Mouse (Mus musculus): ENCODE measurements around the gene Clec12b.

Clec12b gene

DNA sequence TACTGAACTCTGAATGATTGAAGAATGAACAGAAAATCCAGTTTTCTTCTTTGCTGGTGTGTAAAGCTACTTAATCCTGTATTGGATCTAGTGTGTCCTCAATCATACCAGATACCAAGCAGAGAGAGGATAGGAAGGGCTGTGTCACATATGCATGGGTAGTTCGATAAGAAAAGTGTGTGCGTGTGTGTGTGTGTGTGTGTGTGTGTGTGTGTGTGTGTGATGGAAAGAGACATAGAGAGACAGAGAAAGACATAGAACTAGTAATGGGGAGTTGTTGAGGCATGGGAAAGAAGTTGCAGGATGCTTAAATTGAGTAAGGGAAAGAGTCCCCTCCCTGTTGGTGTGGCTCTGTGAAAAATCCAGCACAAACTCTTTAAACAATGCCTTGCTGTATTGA lies at the start of gene Clec12b:
TSS of gene Clec12b (minus strand) at position 101 of the 400 bp plus-strand sequence.
- no peak for DNase-seq (ENCODE audit: low read depth, low spot score)

DNA sequence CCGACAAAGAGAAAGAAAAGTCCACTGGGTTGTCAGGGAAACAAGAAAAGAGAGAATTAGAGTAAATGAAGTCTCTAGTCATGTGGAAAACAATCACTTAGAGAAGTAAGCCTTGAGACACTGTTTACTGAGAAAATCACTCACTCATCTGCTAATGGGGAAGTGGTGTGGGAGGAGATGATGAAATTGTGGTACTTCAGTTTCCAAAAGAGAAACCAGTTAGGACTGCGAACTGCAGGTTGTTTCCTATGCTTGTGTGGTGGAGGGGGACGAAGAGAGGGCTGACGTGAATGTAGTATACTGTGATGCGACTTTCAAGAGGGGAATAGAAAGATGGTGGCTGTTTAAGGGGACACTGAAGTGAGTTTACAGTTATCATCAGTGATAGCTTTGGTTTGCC lies 48.6 kb upstream of the Clec12b start:
- no peak for DNase-seq (ENCODE audit: low read depth, low spot score)

DNA sequence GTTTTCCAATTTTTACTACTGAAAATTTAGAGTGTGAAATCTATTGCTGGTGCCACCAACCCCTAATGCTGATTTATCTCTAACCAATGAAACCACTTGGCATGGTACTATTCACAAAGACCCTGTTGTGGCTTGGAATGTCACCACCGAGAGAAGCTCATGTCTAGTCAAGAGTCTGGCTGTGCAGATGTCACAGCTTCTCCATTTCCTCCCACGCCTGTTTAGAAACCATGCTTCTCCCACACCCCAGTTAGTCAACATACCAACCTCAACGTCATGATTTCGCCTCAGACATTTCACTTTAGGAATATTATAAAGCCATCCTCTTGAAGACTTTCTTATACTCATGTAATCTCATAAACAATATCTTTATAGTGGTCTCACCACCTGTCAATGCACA lies 41.6 kb upstream of the Clec12b start:
- no peak for DNase-seq (ENCODE audit: low read depth, low spot score)

DNA sequence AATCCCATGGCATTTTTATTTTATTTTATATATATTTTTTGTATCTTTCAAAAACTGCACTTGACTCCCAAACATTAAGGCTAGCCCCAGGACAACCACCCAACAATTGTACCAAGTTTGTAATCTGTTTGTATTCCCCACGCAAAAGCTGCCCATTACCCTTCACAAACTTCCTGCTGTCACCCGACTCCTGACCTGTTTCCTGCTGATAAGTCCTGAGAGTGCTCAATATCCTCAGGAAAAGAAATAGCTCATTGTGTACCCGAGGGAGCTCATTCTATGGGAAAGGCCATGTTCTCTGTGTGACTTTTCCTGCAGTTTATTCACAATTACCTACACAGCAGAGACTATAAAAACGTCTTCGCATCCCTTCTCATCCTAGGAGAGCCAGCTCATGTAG lies 40.1 kb upstream of the Clec12b start:
- DNase-seq (ENCODE audit: low read depth, low spot score): no peak

DNA sequence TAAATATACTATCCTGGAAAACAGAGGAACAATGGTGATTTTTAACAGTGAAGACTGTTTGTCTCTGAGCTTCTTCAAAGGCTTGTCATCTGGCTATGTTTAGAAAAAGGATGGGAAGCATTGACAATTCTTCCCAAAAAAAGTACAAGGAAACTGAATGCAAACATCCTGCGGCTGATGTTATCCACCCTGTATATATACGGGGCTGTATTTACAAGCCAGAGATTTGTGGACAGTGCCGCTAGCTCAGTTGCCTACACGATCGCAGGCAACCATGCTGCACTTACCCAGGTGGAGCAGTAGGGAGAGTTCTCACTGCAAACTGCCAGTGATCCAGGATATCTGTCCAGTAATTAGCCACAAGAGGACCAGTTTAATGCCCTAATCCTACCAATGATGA lies 39.5 kb upstream of the Clec12b start:
- DNase-seq (ENCODE audit: low read depth, low spot score): no peak

DNA sequence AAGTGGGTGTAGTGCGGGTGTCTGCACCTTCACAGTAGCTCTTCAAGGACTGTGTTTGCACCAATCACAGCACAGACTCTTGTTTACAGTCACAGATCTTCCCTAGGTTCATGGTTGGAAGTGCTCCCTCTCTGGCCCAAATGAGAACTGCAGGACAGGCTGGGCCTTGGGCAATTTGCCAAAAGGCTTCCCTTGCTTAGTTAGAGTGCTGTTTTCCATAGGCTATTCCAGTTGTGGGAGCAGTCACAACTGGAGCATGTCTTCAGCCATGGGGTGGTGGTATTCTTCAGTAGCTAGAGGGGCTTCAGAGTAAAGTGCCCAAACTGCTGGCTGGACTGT lies 38.0 kb upstream of the Clec12b start:
- peak; percentile 77 for DNase-seq (ENCODE audit: low read depth, low spot score)

DNA sequence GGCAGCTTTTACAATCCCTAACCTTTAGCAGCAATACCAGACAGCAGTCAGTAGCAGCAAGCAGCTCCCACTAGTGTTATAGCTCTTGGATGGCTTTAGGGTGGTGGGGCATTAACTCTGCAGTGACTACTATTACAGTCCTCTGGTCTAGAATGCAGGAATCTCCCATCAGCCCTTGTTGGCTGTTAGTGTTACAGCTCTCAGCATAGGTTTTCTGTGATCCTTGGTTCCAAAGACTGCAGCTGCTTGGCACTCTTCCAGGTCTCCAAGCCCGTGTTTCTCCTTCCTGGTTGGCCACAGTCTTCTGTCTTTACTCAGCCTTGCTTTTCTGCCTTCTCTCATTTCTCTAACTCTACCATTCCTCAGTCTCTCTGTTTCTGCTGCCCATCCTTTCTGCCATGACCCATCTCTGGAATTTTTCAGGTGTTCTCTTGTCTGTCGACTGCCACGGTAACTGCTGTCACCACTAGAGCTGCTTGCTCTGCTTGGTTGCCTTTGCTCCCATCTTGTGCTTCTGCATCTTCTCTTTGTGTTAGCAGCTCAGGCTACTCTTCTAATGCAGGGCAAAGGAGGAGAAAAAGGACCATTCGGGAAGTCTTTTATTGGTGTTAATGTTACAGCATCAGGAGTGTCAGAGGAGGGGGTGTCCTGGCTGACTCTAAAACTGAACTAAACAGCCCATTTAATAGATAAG lies 37.5 kb upstream of the Clec12b start:
- DNase-seq (ENCODE audit: low read depth, low spot score): peak; percentile 25

DNA sequence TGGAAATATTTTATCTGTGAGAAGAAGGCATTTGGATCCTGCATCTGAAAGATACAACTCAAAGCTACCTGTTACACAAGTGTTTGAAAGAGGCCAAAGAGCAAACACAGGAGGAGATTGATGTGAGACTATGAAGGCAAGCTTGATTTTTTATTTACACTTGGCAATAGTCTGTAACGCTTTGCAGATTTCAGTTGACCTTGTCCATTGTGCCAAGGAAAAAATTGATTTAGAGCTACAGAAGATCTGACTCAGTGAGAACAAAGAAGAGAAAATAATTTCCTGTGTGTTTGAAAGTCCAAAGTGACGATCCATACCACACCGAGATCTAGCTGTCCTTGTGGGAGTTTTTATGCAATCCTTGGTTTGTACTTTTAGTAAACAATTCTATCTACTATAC lies 36.6 kb upstream of the Clec12b start:
- DNase-seq (ENCODE audit: low read depth, low spot score): no peak

DNA sequence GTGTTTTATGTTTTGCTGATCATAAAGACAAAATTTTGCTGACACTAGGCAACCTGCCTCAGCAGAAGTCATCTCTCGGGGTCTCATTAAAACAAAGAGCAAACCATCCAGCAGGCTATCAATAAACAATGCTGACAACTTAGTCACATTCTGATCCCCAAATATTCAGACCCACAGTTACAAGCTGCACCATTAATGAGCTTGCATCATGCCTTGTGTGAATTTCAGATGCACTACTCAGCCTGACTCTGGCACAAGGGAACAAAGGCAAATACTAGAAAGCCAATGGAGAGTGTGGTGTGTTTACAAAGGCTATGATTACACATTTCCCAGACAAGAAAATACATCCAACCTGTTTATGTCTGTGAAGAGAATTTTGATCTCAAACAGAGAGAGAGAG lies 28.5 kb upstream of the Clec12b start:
- no peak for DNase-seq (ENCODE audit: low read depth, low spot score)

DNA sequence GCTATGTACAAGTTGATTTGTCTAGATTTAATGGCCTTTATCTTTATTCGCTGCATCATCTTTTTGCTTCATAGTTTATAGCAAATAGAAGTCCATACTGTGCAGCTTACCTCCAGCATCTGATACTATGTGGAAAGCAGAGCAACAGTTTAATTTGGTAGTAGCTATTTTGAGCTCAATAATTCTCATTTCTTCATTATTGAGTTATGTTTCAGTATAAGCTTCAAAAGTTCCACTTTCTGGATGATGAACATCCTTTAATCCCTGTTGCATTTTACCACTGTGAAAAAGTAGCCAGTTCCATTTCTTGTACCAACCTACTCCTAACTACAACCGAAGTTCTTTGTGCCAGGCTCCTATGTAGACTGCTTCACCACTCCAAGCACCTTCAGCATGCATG lies 22.9 kb upstream of the Clec12b start, which contains the start of gene Clec9a:
TSS of gene Clec9a (plus strand) at position 301 of the 400 bp plus-strand sequence.
- no peak for DNase-seq (ENCODE audit: low read depth, low spot score)

DNA sequence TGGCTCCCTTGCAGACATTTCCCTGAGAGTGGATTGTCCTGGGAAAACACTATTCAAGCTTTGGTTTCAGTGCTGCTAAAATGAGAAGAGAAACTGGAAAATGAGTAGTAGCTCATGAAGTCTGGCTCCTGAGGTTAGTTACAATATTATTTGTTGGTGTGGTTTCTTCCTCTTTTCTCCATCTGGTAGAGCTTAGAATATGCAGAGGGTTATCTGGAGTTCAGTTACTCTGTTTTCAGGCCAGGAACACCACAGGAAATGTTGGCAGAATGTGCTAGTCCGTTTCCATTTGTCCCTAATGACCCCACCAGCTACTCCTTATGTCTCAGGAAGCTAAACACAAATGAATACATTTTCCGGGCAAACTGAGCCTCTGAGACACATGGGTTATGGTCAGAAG lies 21.6 kb upstream of the Clec12b start:
- DNase-seq (ENCODE audit: low read depth, low spot score): peak; percentile 29

DNA sequence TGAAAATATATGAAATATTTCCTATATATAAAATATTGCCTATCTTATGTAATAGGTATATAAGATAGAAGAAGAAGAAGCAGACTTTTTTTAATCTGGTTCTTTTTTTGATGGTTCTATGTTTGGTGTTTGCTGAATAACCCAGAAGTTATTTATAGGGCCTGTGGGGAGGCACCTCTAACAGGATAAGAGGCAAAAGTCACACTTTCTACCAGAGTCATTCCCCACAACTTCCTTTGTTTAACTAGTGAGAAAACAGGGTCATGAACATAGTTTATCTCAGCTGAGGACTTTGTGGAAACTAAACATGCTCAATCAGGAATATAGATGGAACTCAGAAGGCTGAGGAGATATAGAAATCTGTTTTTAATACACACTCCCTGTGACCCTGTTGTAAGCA lies 20.3 kb upstream of the Clec12b start:
- no peak for DNase-seq (ENCODE audit: low read depth, low spot score)

DNA sequence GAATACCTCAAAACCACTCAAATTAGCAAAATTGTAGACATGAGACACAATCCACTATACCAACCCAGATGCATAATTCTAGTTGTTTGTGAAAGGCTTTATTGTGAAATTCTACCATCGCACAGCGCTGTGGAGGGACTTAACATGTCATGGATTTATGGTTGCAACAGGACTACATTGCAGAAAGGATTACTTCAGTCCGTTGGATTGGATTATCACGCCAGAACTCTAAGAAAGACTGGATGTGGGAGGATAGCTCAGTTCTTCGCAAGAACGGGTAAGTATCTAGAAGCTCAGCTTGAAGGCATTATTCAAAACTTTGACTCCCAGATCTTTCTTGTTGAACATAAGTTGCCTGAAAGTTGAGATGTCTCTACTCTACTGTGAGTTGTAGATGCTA lies 17.7 kb upstream of the Clec12b start:
- DNase-seq (ENCODE audit: low read depth, low spot score): no peak

DNA sequence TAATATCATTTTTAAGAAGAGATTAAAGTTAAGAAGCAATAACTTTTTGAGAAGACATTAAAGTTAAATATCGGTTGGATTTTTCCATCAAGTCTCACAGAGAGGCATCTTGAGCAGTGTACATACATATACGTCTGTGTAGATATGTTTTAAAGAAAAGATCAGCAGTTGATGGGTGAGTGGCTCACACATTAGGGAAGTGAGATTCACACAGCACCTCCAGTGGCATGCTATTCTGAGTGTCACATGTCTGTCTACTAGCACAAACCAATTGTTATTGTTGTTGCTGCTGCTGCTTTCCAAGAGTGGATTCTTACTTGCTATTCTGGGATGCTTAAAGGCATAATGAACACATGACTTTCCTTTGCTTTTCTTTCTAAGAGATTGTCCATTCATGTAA lies 16.7 kb upstream of the Clec12b start:
- DNase-seq (ENCODE audit: low read depth, low spot score): no peak

DNA sequence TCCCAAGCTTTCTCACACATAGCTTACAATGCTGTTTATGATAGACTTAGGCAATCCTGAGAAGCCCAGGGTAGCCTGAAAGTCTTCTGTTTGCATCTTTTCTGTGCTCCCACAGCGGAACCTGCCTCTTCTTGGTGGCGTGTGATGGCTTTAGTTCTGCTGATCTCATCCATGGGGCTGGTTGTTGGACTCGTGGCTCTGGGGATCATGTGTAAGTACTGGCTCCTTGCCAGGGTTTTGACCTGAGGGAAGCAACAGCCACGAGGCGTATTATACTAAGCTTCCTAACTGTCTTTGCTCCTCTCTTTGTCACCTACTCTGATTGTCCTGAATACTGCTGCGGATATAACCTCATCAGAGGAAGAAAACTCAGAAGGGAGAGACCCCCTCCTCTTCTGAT lies 14.3 kb upstream of the Clec12b start:
- no peak for DNase-seq (ENCODE audit: low read depth, low spot score)

DNA sequence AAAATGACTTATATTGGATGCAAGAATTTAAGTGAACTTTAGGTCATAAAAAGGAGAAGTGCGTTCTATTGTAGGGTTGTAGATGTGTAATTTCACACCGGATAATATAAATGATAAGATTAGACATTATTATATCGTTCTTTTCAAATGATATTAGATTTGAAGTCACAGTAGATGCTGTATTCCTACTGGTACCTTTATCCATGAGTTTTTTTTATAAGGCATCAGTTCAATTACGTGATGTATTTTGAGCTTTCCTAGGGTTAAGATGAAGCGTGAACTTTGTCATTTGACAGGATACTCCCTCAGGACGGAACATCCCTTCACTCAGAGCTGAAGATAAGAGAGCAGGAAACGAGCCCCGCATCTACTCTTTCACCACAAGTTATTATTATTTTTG lies 11.3 kb upstream of the Clec12b start, which contains the start of gene Clec1b:
TSS of gene Clec1b (plus strand) at position 301 of the 400 bp plus-strand sequence.
- no peak for DNase-seq (ENCODE audit: low read depth, low spot score)

DNA sequence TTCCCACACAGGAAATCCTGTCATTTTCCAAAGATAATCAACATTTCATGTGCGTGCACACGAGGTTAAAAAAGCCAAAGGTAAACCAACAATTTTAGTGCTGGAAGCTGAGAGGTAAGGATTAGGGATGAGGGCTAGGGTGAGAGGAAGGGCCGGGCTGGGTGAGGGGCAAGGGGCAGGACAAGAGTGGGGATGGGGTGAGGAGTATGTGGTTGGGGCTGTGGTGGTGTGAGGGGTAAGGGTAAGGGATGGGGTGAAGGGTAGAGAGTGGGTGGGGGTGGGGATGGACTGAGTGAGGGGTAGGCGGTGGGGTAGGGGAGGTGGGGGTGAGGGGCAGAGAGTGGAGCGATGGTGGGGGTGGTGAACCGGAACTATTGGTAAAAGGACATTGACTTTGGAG lies 8.1 kb upstream of the Clec12b start:
- no peak for DNase-seq (ENCODE audit: low read depth, low spot score)

DNA sequence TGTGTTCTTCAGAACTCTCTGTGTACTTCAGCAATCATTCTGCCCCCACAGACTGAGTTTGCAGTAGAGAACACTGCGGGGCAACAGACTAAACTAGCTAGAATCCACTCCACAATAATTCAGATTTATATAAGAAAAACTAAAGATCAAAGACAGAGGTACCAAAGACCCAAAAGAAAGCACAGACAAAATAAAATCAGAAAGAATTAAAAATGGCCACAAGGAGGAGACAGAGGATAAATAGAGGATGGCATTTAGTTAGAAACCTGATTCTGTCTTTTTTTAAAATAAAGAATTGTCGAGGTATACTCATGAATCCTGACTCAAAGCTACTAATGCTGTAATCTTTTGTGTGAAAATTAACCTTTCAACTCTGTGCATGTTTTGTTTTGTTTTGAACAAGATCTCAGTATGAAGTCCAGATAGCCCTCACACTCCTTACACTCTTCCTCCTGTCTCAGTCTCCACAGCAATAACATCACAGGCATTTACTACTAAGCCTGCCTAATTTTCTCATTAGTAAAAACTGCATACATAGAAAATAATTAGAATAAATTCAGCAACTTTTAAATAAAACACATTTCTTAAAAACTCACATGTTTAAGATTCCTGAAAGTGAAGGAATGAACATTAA lies 7.5 kb upstream of the Clec12b start:
- DNase-seq (ENCODE audit: low read depth, low spot score): peak; percentile 72

DNA sequence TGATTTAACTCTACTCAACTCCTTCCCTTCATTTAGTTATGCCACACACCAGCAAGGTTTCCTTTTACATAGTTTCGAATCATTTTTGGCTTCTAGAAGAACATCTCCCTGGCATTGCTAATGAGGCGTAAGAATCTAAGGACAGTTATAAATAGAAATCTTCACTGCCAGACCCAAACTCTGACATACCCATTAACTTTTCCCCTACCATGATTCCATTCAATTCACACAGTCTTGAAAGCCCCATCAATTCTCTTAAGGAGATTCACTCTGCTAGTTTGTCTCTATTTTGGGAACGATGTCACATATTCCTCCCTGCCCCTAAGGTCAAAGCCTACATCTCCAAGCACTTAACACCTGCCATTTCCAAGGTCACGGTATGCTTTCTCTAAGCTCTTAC lies 674 bp downstream of the Clec12b start:
- DNase-seq (ENCODE audit: low read depth, low spot score): no peak

DNA sequence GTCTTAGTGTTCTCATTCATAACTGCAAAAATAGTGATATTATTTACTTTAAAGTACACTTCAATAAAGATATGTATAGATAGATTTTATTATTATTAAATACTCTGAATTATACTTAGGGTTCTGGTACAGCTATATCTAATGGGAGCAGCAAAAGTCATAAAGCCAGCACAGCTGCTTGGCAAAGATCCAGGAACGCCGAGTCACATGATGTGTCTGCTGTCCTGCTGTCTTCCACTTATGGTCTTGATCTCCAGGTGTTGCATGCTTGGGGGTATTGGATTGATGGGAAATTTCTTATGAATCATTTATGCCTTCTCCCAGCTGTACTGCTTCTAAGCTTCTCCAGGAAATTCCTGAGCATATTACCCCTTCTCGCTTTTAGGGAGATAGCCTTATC lies 2.2 kb downstream of the Clec12b start:
- no peak for DNase-seq (ENCODE audit: low read depth, low spot score)

DNA sequence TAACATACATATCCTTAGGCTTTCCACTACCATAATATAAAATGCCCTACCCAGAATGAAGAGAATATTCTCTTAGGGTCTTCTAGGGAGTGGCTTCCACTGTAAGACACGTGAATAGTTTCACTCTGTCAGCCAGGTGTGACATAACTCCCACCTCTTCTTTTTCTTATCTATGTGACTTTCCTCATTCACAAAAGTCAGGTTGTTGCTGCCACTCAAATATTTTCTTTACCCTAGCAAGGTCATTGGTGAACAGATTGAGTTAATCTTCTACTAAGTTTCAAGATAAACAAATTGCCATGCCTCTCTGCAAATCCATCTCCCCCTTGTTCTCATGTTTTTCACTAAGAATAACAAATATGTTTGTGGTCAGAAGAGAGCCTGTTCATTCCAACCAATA lies 3.9 kb downstream of the Clec12b start:
- DNase-seq (ENCODE audit: low read depth, low spot score): no peak

DNA sequence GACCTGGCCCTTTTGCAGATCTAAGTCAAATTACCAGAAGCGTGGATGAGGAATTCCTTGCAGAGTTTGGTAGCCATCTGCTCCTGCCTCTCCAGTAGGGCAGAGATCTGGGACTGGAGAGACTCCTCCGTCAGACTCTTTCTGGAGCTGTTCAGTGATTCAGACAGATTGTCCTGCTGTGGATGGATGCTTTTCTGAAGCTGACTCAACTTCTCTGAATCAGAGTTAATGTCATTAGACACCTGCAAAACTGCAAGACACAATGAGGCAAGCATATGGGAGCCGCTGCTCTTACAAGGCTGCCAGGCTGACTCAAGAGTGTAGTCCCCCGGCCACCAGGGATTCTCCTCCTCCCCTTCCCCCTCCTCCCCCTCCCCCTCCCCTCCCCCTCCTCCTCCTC lies 5.2 kb downstream of the Clec12b start:
- DNase-seq (ENCODE audit: low read depth, low spot score): no peak

DNA sequence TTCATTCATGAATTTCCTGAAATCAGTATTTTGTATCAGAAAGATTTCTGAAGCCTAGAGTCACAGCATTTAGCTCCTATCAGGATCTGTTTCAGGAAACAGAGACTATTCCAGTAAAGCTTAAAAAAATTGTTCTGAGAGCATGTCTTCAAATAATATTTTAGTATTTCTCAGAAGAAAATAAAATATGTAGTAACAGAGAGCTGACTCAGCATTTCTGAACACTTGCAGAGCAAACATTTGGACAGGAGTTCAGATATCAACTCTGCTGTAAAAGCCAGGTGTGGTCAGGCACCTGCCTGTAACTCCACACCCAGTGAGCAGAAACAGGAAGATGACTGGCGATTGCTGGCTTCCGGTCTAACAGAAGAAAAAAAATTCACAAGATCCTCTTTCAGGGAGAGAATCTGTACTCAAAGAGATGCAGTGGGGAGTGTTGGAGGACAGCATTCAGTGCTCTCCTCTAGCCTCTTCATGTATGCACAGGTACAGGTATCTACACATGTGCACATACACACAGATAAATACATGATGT lies 10.7 kb downstream of the Clec12b start:
- no peak for DNase-seq (ENCODE audit: low read depth, low spot score)

Data from 3T3-L1 (cell line).